Mouse (Mus musculus) limb, embryonic 15.5 days (tissue): ENCODE measurements around the gene Mettl21a. TPM values are rescaled to one million over a fixed set of nuclear protein-coding genes. Genes with fewer than 3 reads are reported as not detected.

Experiments
- polyA plus RNA-seq: library from polyadenylated mRNA; unstranded; fragments of >200 nt; fragmentation: Nextera tagmentation; extraction: Ambion mirVana; gene quantifications from 2 replicates; pipeline ENCODE4 v1.2.1, GENCODE M21; 2015

Mettl21a gene
- polyA plus RNA-seq, 1 experiment from 2014 or later: 25.4 TPM

Other genes with a start within 250 kb of the Mettl21a start
- gene Creb1, start 84.6 kb downstream of the Mettl21a start, polyA plus RNA-seq: 30.1 and 30.5 TPM in 2 replicates
- gene Ccnyl1, start 73.2 kb upstream of the Mettl21a start, polyA plus RNA-seq: 4.1 and 4.5 TPM in 2 replicates
- gene Fzd5, start 120.5 kb upstream of the Mettl21a start, polyA plus RNA-seq: 1.8 and 1.9 TPM in 2 replicates